Mouse (Mus musculus): ENCODE measurements around the gene Sgf29. TPM values are rescaled to one million over a fixed set of nuclear protein-coding genes. Genes with fewer than 3 reads are reported as not detected.
A peak's percentile ranks its signal among the peaks of the same experiment; 100 is the strongest.

The Sgf29 gene
- polyA plus RNA-seq, 1 experiment from 2014 or later: 22.7 TPM

DNA sequence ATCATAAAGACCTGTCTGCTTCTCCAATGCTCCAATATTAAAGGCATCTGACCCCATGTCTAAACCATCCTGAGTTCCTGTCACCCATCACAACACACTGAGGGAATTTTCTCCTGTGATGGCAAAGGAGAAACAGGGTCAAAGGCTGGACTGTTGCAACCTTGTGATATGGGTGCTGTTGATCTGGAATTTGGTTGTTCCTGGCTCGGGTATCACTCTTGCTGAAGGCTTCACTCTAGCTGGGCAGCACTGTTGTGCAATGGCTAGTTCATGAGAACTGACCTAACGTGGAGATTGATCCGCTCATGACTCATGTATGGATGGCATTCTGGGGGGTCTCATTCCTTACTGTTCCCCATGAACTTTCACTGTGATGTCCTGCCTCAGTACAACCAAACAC is 39.9 kb downstream of the Sgf29 start:
- Histone ChIP-seq H3K4me3 (ENCODE audit: low read depth, low read length) (no peak overlapping the region), H3K9ac (replicated peaks) (no peak overlapping the region), H3K27me3 (ENCODE audit: insufficient read depth, low read length) (no peaks in the 10 kb centered on the region), H3K4me2 (ENCODE audit: low read depth, low read length) (no peak overlapping the region), H3K4me1 (ENCODE audit: insufficient read depth) (peaks cover 18% of the 10 kb centered on the region), H3K27ac (ENCODE audit: low read depth) (peak overlapping the region; percentile 88), H3K36me3 (replicated peaks; ENCODE audit: insufficient read depth, low read length) (peaks cover 14% of the 10 kb centered on the region; the same call in 1 of the 2 replicates), H3K9me3 (ENCODE audit: low read length) (no peaks in the 10 kb centered on the region)
- WGBS (ENCODE audit: insufficient replicate concordance): 46% methylated on average over 3 of the region's 3 CpGs
- TF ChIP-seq EP300 (IDR thresholded peaks at IDR 0.05; ENCODE audit: low read depth): peak; percentile 66; the same call in 1 of the 2 replicates
- no peak for TF ChIP-seq CTCF (IDR thresholded peaks at IDR 0.05; ENCODE audit: low read depth)
- ATAC-seq (peak; percentile 86), DNase-seq (peak; percentile 60)

- Histone ChIP-seq H3K9me3 (ENCODE audit: low read length) (no peaks in the 10 kb centered on the region), H3K9ac (replicated peaks) (no peak overlapping the region), H3K27ac (ENCODE audit: low read depth) (peak overlapping the region; percentile 88), H3K27me3 (ENCODE audit: insufficient read depth, low read length) (no peaks in the 10 kb centered on the region), H3K4me2 (ENCODE audit: low read depth, low read length) (no peak overlapping the region), H3K36me3 (replicated peaks; ENCODE audit: insufficient read depth, low read length) (peaks cover 14% of the 10 kb centered on the region; the same call in 1 of the 2 replicates), H3K4me1 (ENCODE audit: insufficient read depth) (peaks cover 21% of the 10 kb centered on the region), H3K4me3 (ENCODE audit: low read depth, low read length) (no peak overlapping the region)
- ATAC-seq (peak; percentile 19), DNase-seq (no peak)
- WGBS (ENCODE audit: insufficient replicate concordance): 70% methylated on average over 3 of the region's 3 CpGs
- TF ChIP-seq CTCF (IDR thresholded peaks at IDR 0.05; ENCODE audit: low read depth) (no peak), EP300 (IDR thresholded peaks at IDR 0.05; ENCODE audit: low read depth) (no peak)
Observed at GRCm38 (mm10) chr7:126690737-126691136, 41.6 kb downstream of the Sgf29 start.

DNA sequence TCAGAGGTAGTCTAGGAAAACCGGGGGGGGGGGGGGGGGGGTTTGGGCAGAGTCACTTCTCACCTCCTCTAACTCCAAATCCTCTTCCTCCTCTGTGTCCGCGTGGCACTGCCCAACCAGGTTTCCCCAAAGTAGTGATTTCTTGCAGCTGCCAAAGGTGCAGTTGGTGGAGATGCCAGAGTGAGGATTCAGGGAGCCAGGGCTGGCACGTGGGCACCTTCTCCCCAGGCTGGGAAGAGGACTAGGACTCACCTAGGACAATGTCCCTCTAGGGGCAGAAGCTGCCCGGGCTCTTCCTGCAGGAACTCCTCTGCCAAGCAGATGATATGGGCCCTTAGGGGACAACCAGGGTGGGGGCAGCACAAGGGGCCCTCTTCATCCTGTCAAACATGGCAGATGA is 42.6 kb downstream of the Sgf29 start:
- no peak for ATAC-seq
- Histone ChIP-seq H3K36me3 (replicated peaks; ENCODE audit: insufficient read depth, low read length) (peaks cover 14% of the 10 kb centered on the region; the same call in 1 of the 2 replicates), H3K4me3 (ENCODE audit: low read depth, low read length) (no peak overlapping the region), H3K27ac (ENCODE audit: low read depth) (no peak overlapping the region; the same call in 1 of the 2 replicates), H3K27me3 (ENCODE audit: insufficient read depth, low read length) (no peaks in the 10 kb centered on the region), H3K4me2 (ENCODE audit: low read depth, low read length) (no peak overlapping the region), H3K4me1 (ENCODE audit: insufficient read depth) (peaks cover 25% of the 10 kb centered on the region), H3K9ac (replicated peaks) (no peak overlapping the region), H3K9me3 (ENCODE audit: low read length) (no peaks in the 10 kb centered on the region)
- TF ChIP-seq CTCF (IDR thresholded peaks at IDR 0.05; ENCODE audit: low read depth) (no peak), EP300 (IDR thresholded peaks at IDR 0.05; ENCODE audit: low read depth) (no peak)
- no peak for DNase-seq
- 76% methylated on average over 5 of the region's 5 CpGs for WGBS (ENCODE audit: insufficient replicate concordance)

GRCm38 (mm10) chr7:126692426-126692825 is 43.3 kb downstream of the Sgf29 start:
- Histone ChIP-seq H3K9me3 (ENCODE audit: low read length) (no peaks in the 10 kb centered on the region), H3K36me3 (replicated peaks; ENCODE audit: insufficient read depth, low read length) (peaks cover 14% of the 10 kb centered on the region; the same call in 1 of the 2 replicates), H3K27ac (ENCODE audit: low read depth) (no peak overlapping the region), H3K4me1 (ENCODE audit: insufficient read depth) (peaks cover 26% of the 10 kb centered on the region), H3K4me2 (ENCODE audit: low read depth, low read length) (no peak overlapping the region), H3K9ac (replicated peaks) (no peak overlapping the region), H3K27me3 (ENCODE audit: insufficient read depth, low read length) (no peaks in the 10 kb centered on the region), H3K4me3 (ENCODE audit: low read depth, low read length) (no peak overlapping the region)
- ATAC-seq (no peak), DNase-seq (no peak)
- TF ChIP-seq EP300 (IDR thresholded peaks at IDR 0.05; ENCODE audit: low read depth) (no peak), CTCF (IDR thresholded peaks at IDR 0.05; ENCODE audit: low read depth) (no peak)
- 89% methylated on average over 26 of the region's 26 CpGs for WGBS (ENCODE audit: insufficient replicate concordance)

DNA sequence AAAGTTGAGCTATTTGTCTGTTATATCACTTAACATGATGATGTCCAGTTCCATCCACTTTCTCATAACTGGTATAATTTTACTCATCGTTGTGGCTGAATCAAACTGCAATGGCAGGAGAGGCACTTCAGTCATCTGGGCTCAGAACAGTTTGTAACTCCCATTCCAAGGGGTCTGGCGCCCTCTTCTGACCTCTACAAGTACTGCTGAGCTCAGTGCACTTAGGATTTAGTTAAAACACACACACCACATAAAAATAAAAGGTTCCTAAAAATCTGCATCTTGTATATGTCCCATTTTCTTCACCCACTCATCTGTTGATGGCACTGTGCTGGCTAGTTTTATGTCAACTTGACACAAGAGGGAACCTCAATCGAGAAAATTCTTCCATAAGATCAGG is 44.1 kb downstream of the Sgf29 start:
- Histone ChIP-seq H3K27ac (ENCODE audit: low read depth) (no peak overlapping the region), H3K9ac (replicated peaks) (no peak overlapping the region), H3K4me2 (ENCODE audit: low read depth, low read length) (no peak overlapping the region), H3K4me1 (ENCODE audit: insufficient read depth) (peaks cover 26% of the 10 kb centered on the region), H3K27me3 (ENCODE audit: insufficient read depth, low read length) (no peaks in the 10 kb centered on the region), H3K36me3 (replicated peaks; ENCODE audit: insufficient read depth, low read length) (peaks cover 16% of the 10 kb centered on the region; the same call in 1 of the 2 replicates), H3K4me3 (ENCODE audit: low read depth, low read length) (no peak overlapping the region), H3K9me3 (ENCODE audit: low read length) (no peaks in the 10 kb centered on the region)
- ATAC-seq (no peak), DNase-seq (peak; percentile 89)
- 27% methylated on average over 3 of the region's 3 CpGs for WGBS (ENCODE audit: insufficient replicate concordance)
- TF ChIP-seq CTCF (IDR thresholded peaks at IDR 0.05; ENCODE audit: low read depth) (peak; percentile 96), EP300 (IDR thresholded peaks at IDR 0.05; ENCODE audit: low read depth) (no peak)

DNA sequence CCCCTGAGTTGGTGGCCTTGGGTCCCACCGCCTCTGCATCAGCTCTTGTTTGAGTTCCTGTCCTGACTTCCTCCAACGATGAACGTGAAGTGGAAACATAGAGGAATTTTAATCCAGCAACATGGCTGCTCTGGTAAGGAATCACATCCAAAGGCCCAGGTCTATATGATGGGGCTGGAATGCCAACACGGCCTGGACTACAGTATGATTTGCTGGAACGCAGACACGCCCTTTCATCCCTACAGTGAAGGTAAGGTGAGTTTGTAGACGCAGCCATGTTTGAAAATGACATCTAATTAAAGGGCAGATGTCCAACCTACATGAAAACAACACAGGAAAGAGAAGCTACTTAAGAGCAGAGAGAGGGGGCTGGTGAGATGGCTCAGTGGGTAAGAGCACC is 44.7 kb downstream of the Sgf29 start:
- ATAC-seq (no peak), DNase-seq (no peak)
- H3K9ac ChIP-seq (replicated peaks): no peak overlapping the region
- H3K27me3 ChIP-seq (ENCODE audit: insufficient read depth, low read length): no peaks in the 10 kb centered on the region
- no peak overlapping the region for H3K4me2 ChIP-seq (ENCODE audit: low read depth, low read length)
- WGBS (ENCODE audit: insufficient replicate concordance): 76% methylated on average over 7 of the region's 7 CpGs
- H3K4me3 ChIP-seq (ENCODE audit: low read depth, low read length): no peak overlapping the region
- H3K27ac ChIP-seq (ENCODE audit: low read depth): no peak overlapping the region
- peaks cover 21% of the 10 kb centered on the region for H3K4me1 ChIP-seq (ENCODE audit: insufficient read depth)
- H3K9me3 ChIP-seq (ENCODE audit: low read length): no peaks in the 10 kb centered on the region
- TF ChIP-seq EP300 (IDR thresholded peaks at IDR 0.05; ENCODE audit: low read depth): no peak
- TF ChIP-seq CTCF (IDR thresholded peaks at IDR 0.05; ENCODE audit: low read depth): no peak
- peaks cover 16% of the 10 kb centered on the region for H3K36me3 ChIP-seq (replicated peaks; ENCODE audit: insufficient read depth, low read length)

All from liver, postnatal 0 days (tissue).